Comparison of ENCODE assay signal across 33 mouse cellular contexts in genomic region chr19:4450666-4451065, GRCm38 (mm10). TPM values are rescaled to one million over a fixed set of nuclear protein-coding genes. Genes with fewer than 3 reads are reported as not detected.
"Had no signal": no experiment of that assay in that cellular context is flagged by ENCODE, and none has a peak within 500 bp of the region (broad histone marks: within the 10 kb centered on the region; RNA-seq: fewer than 3 reads in every experiment).

No protein-coding gene starts in this region.

- ATAC-seq: forebrain, embryonic 13.5 days; forebrain, embryonic 14.5 days; forebrain, embryonic 15.5 days; forebrain, embryonic 16.5 days; forebrain, postnatal 0 days had no signal

- H3K4me3 ChIP-seq: embryonic facial prominence, embryonic 10.5 days; embryonic facial prominence, embryonic 12.5 days; embryonic facial prominence, embryonic 13.5 days; embryonic facial prominence, embryonic 15.5 days; erythroblast, embryonic 14.5 days; forebrain, embryonic 10.5 days; forebrain, embryonic 12.5 days; forebrain, embryonic 13.5 days; forebrain, embryonic 15.5 days; gastrocnemius, adult 2 months had no signal

- DNase-seq: cerebellum, adult 18-20 months; cerebellum, adult 2 months; cerebellum, adult 8-10 months; cerebellum, adult 9-10 months; cerebellum, adult 9-11 months; cerebellum, postnatal 10 days; cerebellum, postnatal 14 days; cerebellum, postnatal 25 days; cerebellum, postnatal 36 days; embryo, embryonic 11 days; forebrain, postnatal 0 days; gastrocnemius, adult 2 months; gastrocnemius, postnatal 10 days; gastrocnemius, postnatal 14 days; gastrocnemius, postnatal 25 days; gastrocnemius, postnatal 36 days; heart, adult 11 months had no signal

- H3K9me3 ChIP-seq: embryonic facial prominence, embryonic 10.5 days; embryonic facial prominence, embryonic 12.5 days; embryonic facial prominence, embryonic 13.5 days; embryonic facial prominence, embryonic 15.5 days; forebrain, embryonic 10.5 days; forebrain, embryonic 12.5 days; forebrain, embryonic 13.5 days; forebrain, embryonic 15.5 days had no signal

- H3K9ac ChIP-seq: embryonic facial prominence, embryonic 12.5 days; embryonic facial prominence, embryonic 13.5 days; embryonic facial prominence, embryonic 15.5 days; forebrain, embryonic 12.5 days; forebrain, embryonic 13.5 days; forebrain, embryonic 15.5 days; forebrain, postnatal 0 days had no signal

- H3K27ac ChIP-seq: embryonic facial prominence, embryonic 10.5 days; embryonic facial prominence, embryonic 12.5 days; embryonic facial prominence, embryonic 13.5 days; embryonic facial prominence, embryonic 15.5 days; forebrain, embryonic 10.5 days; forebrain, embryonic 12.5 days; forebrain, embryonic 13.5 days; forebrain, embryonic 15.5 days; gastrocnemius, adult 2 months had no signal

- H3K36me3 ChIP-seq: embryonic facial prominence, embryonic 10.5 days; embryonic facial prominence, embryonic 12.5 days; embryonic facial prominence, embryonic 13.5 days; embryonic facial prominence, embryonic 15.5 days; forebrain, embryonic 10.5 days; forebrain, embryonic 12.5 days; forebrain, embryonic 15.5 days had no signal

- H3K4me2 ChIP-seq: embryonic facial prominence, embryonic 12.5 days; embryonic facial prominence, embryonic 13.5 days; embryonic facial prominence, embryonic 15.5 days; forebrain, embryonic 12.5 days; forebrain, embryonic 13.5 days; forebrain, embryonic 15.5 days had no signal

- H3K27me3 ChIP-seq: embryonic facial prominence, embryonic 12.5 days; embryonic facial prominence, embryonic 13.5 days; embryonic facial prominence, embryonic 15.5 days; forebrain, embryonic 12.5 days; forebrain, embryonic 15.5 days had no signal

- H3K4me1 ChIP-seq: forebrain, embryonic 13.5 days had no signal

RNA-seq across cellular contexts. Expression of gene Rhod, which starts 11.4 kb away (rescaled TPM):
- polyA plus RNA-seq: erythroblast, embryonic 14.5 days had no signal

RNA-seq across cellular contexts. Expression of gene Syt12, which starts 26.6 kb away (rescaled TPM):
- polyA plus RNA-seq: erythroblast, embryonic 14.5 days had no signal

RNA-seq across cellular contexts. Expression of gene 2010003K11Rik, which starts 47.7 kb away (rescaled TPM):
- polyA plus RNA-seq: cerebellum, adult 2 months; cortical plate, adult 2 months; embryonic facial prominence, embryonic 10.5 days; embryonic facial prominence, embryonic 11.5 days; embryonic facial prominence, embryonic 12.5 days; embryonic facial prominence, embryonic 13.5 days; embryonic facial prominence, embryonic 14.5 days; embryonic facial prominence, embryonic 15.5 days; erythroblast, embryonic 14.5 days; forebrain, embryonic 10.5 days; forebrain, embryonic 11.5 days; forebrain, embryonic 12.5 days; forebrain, embryonic 13.5 days; forebrain, embryonic 14.5 days; forebrain, embryonic 15.5 days; forebrain, embryonic 16.5 days; forebrain, postnatal 0 days; frontal cortex, adult 2 months had no signal
